Mouse (Mus musculus): Measurements from ENCODE around the gene Borcs5. TPM values are rescaled to one million over a fixed set of nuclear protein-coding genes. Genes with fewer than 3 reads are reported as not detected.

Gene Borcs5
- polyA plus RNA-seq, 1 experiment = 7.1 TPM

DNA sequence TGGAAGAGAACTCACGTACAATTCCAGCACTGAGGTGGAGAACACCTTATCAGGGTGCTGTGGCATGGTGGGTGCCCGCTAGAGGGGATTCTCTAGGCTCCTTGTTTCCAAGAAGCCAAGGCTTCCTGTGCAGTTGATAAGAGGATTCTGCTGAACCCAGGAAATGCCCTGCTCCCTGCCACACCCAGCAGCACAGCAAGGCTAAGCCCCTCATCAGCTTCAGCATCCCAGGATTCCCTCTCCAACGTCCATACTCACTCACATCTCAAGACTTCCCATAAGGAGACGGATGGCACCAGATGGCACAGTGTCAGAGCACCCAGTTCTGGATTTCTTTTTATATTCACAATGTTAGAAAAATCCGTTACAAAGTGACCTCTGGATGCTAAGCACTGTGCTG is 79.8 kb downstream of the Borcs5 start:
- no peak for TF ChIP-seq CTCF (IDR thresholded peaks at IDR 0.05; ENCODE audit: borderline replicate concordance, insufficient read depth, low read length)
- Histone ChIP-seq H3K4me1 (ENCODE audit: control insufficient read depth, insufficient read depth, low read length) (no peaks in the 10 kb centered on the region), H3K27ac (ENCODE audit: insufficient read depth, low read length) (no peak overlapping the region), H3K4me3 (ENCODE audit: insufficient read depth, low read length) (no peak overlapping the region)

GRCm38 (mm10) chr6:134720150-134720549 is 80.8 kb downstream of the Borcs5 start:
- H3K4me3 ChIP-seq (ENCODE audit: insufficient read depth, low read length) = no peak overlapping the region
- no peaks in the 10 kb centered on the region for H3K4me1 ChIP-seq (ENCODE audit: control insufficient read depth, insufficient read depth, low read length)
- no peak for TF ChIP-seq POLR2A (IDR thresholded peaks at IDR 0.05; ENCODE audit: low read depth, low read length)
- TF ChIP-seq CTCF (IDR thresholded peaks at IDR 0.05; ENCODE audit: borderline replicate concordance, insufficient read depth, low read length) = no peak
- H3K27ac ChIP-seq (ENCODE audit: insufficient read depth, low read length) = no peak overlapping the region

- no peaks in the 10 kb centered on the region for H3K4me1 ChIP-seq (ENCODE audit: control insufficient read depth, insufficient read depth, low read length)
- no peak overlapping the region for H3K27ac ChIP-seq (ENCODE audit: insufficient read depth, low read length)
- TF ChIP-seq CTCF (IDR thresholded peaks at IDR 0.05; ENCODE audit: borderline replicate concordance, insufficient read depth, low read length) (no peak), POLR2A (IDR thresholded peaks at IDR 0.05; ENCODE audit: low read depth, low read length) (no peak)
- H3K4me3 ChIP-seq (ENCODE audit: insufficient read depth, low read length) = no peak overlapping the region
Observed at GRCm38 (mm10) chr6:134721729-134722269, 82.5 kb downstream of the Borcs5 start.

GRCm38 (mm10) chr6:134722906-134723305 is 83.6 kb downstream of the Borcs5 start:
- no peak overlapping the region for H3K4me3 ChIP-seq (ENCODE audit: insufficient read depth, low read length)
- TF ChIP-seq POLR2A (IDR thresholded peaks at IDR 0.05; ENCODE audit: low read depth, low read length) (no peak), CTCF (IDR thresholded peaks at IDR 0.05; ENCODE audit: borderline replicate concordance, insufficient read depth, low read length) (no peak)
- H3K4me1 ChIP-seq (ENCODE audit: control insufficient read depth, insufficient read depth, low read length) = no peaks in the 10 kb centered on the region
- H3K27ac ChIP-seq (ENCODE audit: insufficient read depth, low read length) = no peak overlapping the region

- Histone ChIP-seq H3K4me1 (ENCODE audit: control insufficient read depth, insufficient read depth, low read length) (no peaks in the 10 kb centered on the region), H3K4me3 (ENCODE audit: insufficient read depth, low read length) (no peak overlapping the region), H3K27ac (ENCODE audit: insufficient read depth, low read length) (no peak overlapping the region)
- TF ChIP-seq POLR2A (IDR thresholded peaks at IDR 0.05; ENCODE audit: low read depth, low read length) (no peak), CTCF (IDR thresholded peaks at IDR 0.05; ENCODE audit: borderline replicate concordance, insufficient read depth, low read length) (no peak)
Observed at GRCm38 (mm10) chr6:134723326-134723725, 84.0 kb downstream of the Borcs5 start.

DNA sequence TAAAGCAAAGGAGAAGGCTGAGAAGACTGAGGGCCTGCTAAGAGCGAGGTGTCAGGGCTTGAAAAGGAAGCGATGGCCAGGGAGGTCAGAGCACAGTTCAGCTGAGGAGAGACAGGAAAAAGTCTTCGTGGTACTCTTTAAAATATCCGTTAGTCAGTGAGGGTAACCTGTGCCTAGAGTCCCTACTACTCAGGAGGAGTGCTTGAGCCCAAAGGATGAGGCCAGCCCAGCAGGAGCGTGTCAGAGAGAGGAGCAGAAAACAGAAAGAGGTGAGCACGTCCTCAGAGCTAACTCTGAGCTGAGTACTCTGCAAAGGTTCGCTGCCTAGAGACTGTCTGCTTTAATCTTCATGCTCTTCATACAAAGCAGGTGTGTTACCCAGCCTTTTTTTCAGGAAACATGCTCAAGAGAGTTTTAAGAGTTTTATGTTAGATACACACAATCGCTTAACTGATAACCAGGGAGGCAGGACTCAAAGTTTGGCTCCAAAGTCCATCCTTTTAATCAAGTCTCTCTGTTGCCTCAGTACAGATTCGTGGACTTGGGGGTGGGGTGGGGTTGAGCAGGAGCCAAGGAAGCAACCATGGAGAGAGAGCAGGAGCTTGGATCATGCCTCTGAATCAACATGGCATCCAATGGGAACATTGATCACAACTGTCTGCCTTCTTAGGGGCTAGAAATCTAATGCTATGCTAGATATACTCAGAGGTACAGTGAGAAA is 84.7 kb downstream of the Borcs5 start:
- Histone ChIP-seq H3K27ac (ENCODE audit: insufficient read depth, low read length) (no peak overlapping the region), H3K4me1 (ENCODE audit: control insufficient read depth, insufficient read depth, low read length) (no peaks in the 10 kb centered on the region), H3K4me3 (ENCODE audit: insufficient read depth, low read length) (no peak overlapping the region)
- TF ChIP-seq POLR2A (IDR thresholded peaks at IDR 0.05; ENCODE audit: low read depth, low read length) = no peak
- no peak for TF ChIP-seq CTCF (IDR thresholded peaks at IDR 0.05; ENCODE audit: borderline replicate concordance, insufficient read depth, low read length)

DNA sequence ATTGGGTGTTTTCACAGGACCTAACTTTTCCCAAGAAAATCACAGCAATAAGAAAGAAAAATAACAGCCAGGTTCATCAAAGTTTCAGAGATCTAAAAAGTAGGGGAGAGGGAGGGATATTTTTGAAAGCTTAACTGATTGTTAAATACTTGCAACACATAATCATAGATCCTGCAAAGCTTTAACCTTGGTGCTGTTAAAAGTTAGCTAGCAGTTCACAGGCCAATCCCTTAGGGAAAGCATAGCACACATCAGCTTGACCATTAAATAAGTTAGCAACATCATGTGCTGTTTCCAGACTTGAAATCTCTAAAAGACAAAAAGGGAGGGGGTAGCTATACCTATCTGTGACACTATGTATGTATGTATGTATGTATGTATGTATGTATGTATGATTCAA is 86.1 kb downstream of the Borcs5 start:
- no peak for TF ChIP-seq POLR2A (IDR thresholded peaks at IDR 0.05; ENCODE audit: low read depth, low read length)
- no peak for TF ChIP-seq CTCF (IDR thresholded peaks at IDR 0.05; ENCODE audit: borderline replicate concordance, insufficient read depth, low read length)
- no peaks in the 10 kb centered on the region for H3K4me1 ChIP-seq (ENCODE audit: control insufficient read depth, insufficient read depth, low read length)
- H3K27ac ChIP-seq (ENCODE audit: insufficient read depth, low read length) = no peak overlapping the region
- no peak overlapping the region for H3K4me3 ChIP-seq (ENCODE audit: insufficient read depth, low read length)

DNA sequence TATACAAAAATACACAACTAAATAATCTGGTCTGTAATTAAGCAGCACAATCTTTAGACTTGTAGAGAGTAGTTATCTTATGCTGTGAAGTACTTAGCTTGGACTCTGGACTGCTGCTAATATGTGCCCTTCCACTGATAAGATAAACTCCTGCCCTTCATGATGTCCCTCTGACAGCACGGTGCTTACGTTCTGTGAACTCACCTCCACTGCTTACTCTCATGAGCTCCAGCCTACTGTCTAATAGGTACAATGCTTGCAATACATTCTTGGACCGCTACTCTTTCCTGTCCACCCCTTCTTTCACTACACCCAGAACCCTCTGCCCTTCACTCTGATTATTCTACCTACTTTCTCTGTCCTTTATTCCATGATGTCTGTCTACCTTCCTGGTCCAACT is 91.7 kb downstream of the Borcs5 start:
- H3K4me3 ChIP-seq (ENCODE audit: insufficient read depth, low read length) = no peak overlapping the region
- H3K27ac ChIP-seq (ENCODE audit: insufficient read depth, low read length) = no peak overlapping the region
- H3K4me1 ChIP-seq (ENCODE audit: control insufficient read depth, insufficient read depth, low read length) = no peaks in the 10 kb centered on the region
- no peak for TF ChIP-seq CTCF (IDR thresholded peaks at IDR 0.05; ENCODE audit: borderline replicate concordance, insufficient read depth, low read length)
- no peak for TF ChIP-seq POLR2A (IDR thresholded peaks at IDR 0.05; ENCODE audit: low read depth, low read length)

- Histone ChIP-seq H3K4me3 (ENCODE audit: insufficient read depth, low read length) (no peak overlapping the region), H3K4me1 (ENCODE audit: control insufficient read depth, insufficient read depth, low read length) (no peaks in the 10 kb centered on the region), H3K27ac (ENCODE audit: insufficient read depth, low read length) (no peak overlapping the region)
- no peak for TF ChIP-seq CTCF (IDR thresholded peaks at IDR 0.05; ENCODE audit: borderline replicate concordance, insufficient read depth, low read length)
- no peak for TF ChIP-seq POLR2A (IDR thresholded peaks at IDR 0.05; ENCODE audit: low read depth, low read length)
Observed at GRCm38 (mm10) chr6:134732813-134733212, 93.5 kb downstream of the Borcs5 start.

DNA sequence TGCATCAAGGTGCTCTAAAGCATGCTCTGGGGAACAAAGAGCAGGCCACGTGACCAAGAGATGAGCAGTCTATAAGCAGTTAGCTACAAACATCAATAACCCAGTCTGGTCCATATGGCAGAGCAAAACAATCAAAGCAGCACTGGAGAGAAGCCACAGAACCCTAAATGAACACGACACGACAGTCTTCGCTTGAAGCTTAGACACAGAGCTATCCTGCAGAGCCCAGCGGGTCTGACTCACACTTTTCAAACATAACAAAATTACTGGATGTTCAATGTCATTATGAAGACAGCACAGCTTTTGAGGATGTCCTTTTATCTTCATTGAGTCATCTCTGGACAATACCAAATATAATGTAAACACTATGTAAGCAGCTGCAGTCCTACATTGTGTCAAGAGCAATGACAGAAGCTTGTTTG is 94.5 kb downstream of the Borcs5 start:
- Histone ChIP-seq H3K27ac (ENCODE audit: insufficient read depth, low read length) (no peak overlapping the region), H3K4me1 (ENCODE audit: control insufficient read depth, insufficient read depth, low read length) (no peaks in the 10 kb centered on the region), H3K4me3 (ENCODE audit: insufficient read depth, low read length) (no peak overlapping the region)
- no peak for TF ChIP-seq POLR2A (IDR thresholded peaks at IDR 0.05; ENCODE audit: low read depth, low read length)
- TF ChIP-seq CTCF (IDR thresholded peaks at IDR 0.05; ENCODE audit: borderline replicate concordance, insufficient read depth, low read length) = no peak
